Mouse (Mus musculus) embryonic facial prominence, embryonic 11.5 days (tissue): ENCODE measurements at regions not wholly inside any gene's neighbourhood (a gene's known extent, or its start where the extent isn't known, plus 50 kb on each side); places are given as distances from the start of the nearest gene placed in this dataset.

Experiments used
- ATAC-seq: fragments of 200-750 bp; cut with Nextera tagmentation; replicated peaks from 2 replicates; pipeline ENCODE4 v1.8.0; 2017; ENCODE audit warnings: low read depth; ENCODE audit not compliant: insufficient number of reproducible peaks, low FRiP score, low TSS enrichment
- DNase-seq: peaks from one replicate; pipeline ENCODE4 v3.0.0-alpha.2; 2015; ENCODE audit warnings: low spot score
- H3K27ac ChIP-seq: fragments of 300-500 bp; sonication (generic); replicated peaks from 2 replicates; pipeline ENCODE4 v1.5.1; 2014; ENCODE audit warnings: mild to moderate bottlenecking, low read depth, low read length, control low read depth
- H3K27me3 ChIP-seq: fragments of 300-500 bp; sonication (generic); 2 replicates; pipeline ENCODE4 v1.6.1; 2014; ENCODE audit warnings: mild to moderate bottlenecking, low read length, moderate library complexity, mixed read lengths; ENCODE audit not compliant: control insufficient read depth, insufficient read depth
- H3K36me3 ChIP-seq: fragments of 300-500 bp; sonication (generic); replicated peaks from 2 replicates; pipeline ENCODE4 v1.6.1; 2014; ENCODE audit warnings: low read depth, mild to moderate bottlenecking, low read length, moderate library complexity, mixed read lengths; ENCODE audit not compliant: control insufficient read depth, insufficient read depth
- H3K4me1 ChIP-seq: fragments of 300-500 bp; sonication (generic); 2 replicates; pipeline ENCODE4 v1.6.1; 2014; ENCODE audit warnings: low read length, mixed read lengths; ENCODE audit not compliant: control insufficient read depth, insufficient read depth
- H3K4me2 ChIP-seq: fragments of 300-500 bp; sonication (generic); 2 replicates; pipeline ENCODE4 v1.6.1; 2014; ENCODE audit warnings: low read depth, mild to moderate bottlenecking, control low read depth, low read length, moderate library complexity
- H3K4me3 ChIP-seq: fragments of 300-500 bp; sonication (generic); 2 replicates; pipeline ENCODE4 v1.5.1; 2014; ENCODE audit warnings: low read depth, low read length, control low read depth
- H3K9ac ChIP-seq: fragments of 300-500 bp; sonication (generic); replicated peaks from 2 replicates; pipeline ENCODE4 v1.6.1; 2014; ENCODE audit warnings: mild to moderate bottlenecking, control low read depth, low read length
- H3K9me3 ChIP-seq: fragments of 300-500 bp; sonication (generic); replicated peaks from 2 replicates; pipeline ENCODE4 v1.6.1; 2016; ENCODE audit warnings: mild to moderate bottlenecking, low read length, inconsistent platforms, mixed read lengths; ENCODE audit not compliant: control insufficient read depth
- WGBS: fragments of 180-500 bp; shearing (Covaris S2); extraction: QIAGEN DNeasy Blood & Tissue Kit; methylation state at CpG from one replicate; pipeline ENCODE4 v1.1.7; 2014; 5-methylcytosine and 5-hydroxymethylcytosine counted together

- no peak for ATAC-seq
- H3K4me2 ChIP-seq, result no peak overlapping the region
- DNase-seq, result no peak
- WGBS, result 96% methylated on average over 2 of the region's 2 CpGs
- H3K4me1 ChIP-seq, result no peaks in the 10 kb centered on the region
- no peak overlapping the region for H3K9ac ChIP-seq
- no peaks in the 10 kb centered on the region for H3K9me3 ChIP-seq
- H3K27me3 ChIP-seq, result no peaks in the 10 kb centered on the region
- no peak overlapping the region for H3K27ac ChIP-seq
- no peak overlapping the region for H3K4me3 ChIP-seq
- no peaks in the 10 kb centered on the region for H3K36me3 ChIP-seq
Measured at GRCm38 (mm10) chr14:71194219-71194618, 594.6 kb upstream of the Fam160b2 start.

GRCm38 (mm10) chr14:71192486-71192885 lies 592.9 kb upstream of the Fam160b2 start:
- no peak for DNase-seq
- WGBS, result 92% methylated on average over 5 of the region's 5 CpGs
- no peaks in the 10 kb centered on the region for H3K27me3 ChIP-seq
- H3K9ac ChIP-seq, result no peak overlapping the region
- no peak overlapping the region for H3K27ac ChIP-seq
- no peaks in the 10 kb centered on the region for H3K9me3 ChIP-seq
- no peaks in the 10 kb centered on the region for H3K36me3 ChIP-seq
- no peak overlapping the region for H3K4me3 ChIP-seq
- no peak for ATAC-seq
- H3K4me1 ChIP-seq, result no peaks in the 10 kb centered on the region
- H3K4me2 ChIP-seq, result no peak overlapping the region

- H3K9ac ChIP-seq, result no peak overlapping the region
- WGBS, result 63% methylated on average over 2 of the region's 2 CpGs
- no peak overlapping the region for H3K4me3 ChIP-seq
- no peaks in the 10 kb centered on the region for H3K27me3 ChIP-seq
- H3K27ac ChIP-seq, result no peak overlapping the region
- ATAC-seq (no peak), DNase-seq (no peak)
- H3K36me3 ChIP-seq, result no peaks in the 10 kb centered on the region
- H3K4me1 ChIP-seq, result no peaks in the 10 kb centered on the region
- no peaks in the 10 kb centered on the region for H3K9me3 ChIP-seq
- no peak overlapping the region for H3K4me2 ChIP-seq
Measured at GRCm38 (mm10) chr14:71189360-71189759, 589.7 kb upstream of the Fam160b2 start.

- DNase-seq (no peak), ATAC-seq (no peak)
- Histone ChIP-seq H3K4me3 (no peak overlapping the region), H3K27ac (no peak overlapping the region), H3K27me3 (no peaks in the 10 kb centered on the region), H3K36me3 (no peaks in the 10 kb centered on the region), H3K4me1 (no peaks in the 10 kb centered on the region), H3K9ac (no peak overlapping the region), H3K4me2 (no peak overlapping the region), H3K9me3 (no peaks in the 10 kb centered on the region)
- WGBS, result 87% methylated on average over 6 of the region's 6 CpGs
Measured at GRCm38 (mm10) chr14:71177341-71177740, 577.7 kb upstream of the Fam160b2 start.

GRCm38 (mm10) chr14:71174175-71174574 lies 574.5 kb upstream of the Fam160b2 start:
- Histone ChIP-seq H3K27ac (no peak overlapping the region), H3K4me2 (no peak overlapping the region), H3K27me3 (no peaks in the 10 kb centered on the region), H3K36me3 (no peaks in the 10 kb centered on the region), H3K4me1 (no peaks in the 10 kb centered on the region), H3K4me3 (no peak overlapping the region), H3K9ac (no peak overlapping the region), H3K9me3 (no peaks in the 10 kb centered on the region)
- WGBS, result 73% methylated on average over 2 of the region's 2 CpGs
- DNase-seq (no peak), ATAC-seq (no peak)

GRCm38 (mm10) chr14:71159556-71159955 lies 559.9 kb upstream of the Fam160b2 start:
- no peak overlapping the region for H3K27ac ChIP-seq
- DNase-seq (no peak), ATAC-seq (no peak)
- no peak overlapping the region for H3K4me3 ChIP-seq
- H3K27me3 ChIP-seq, result no peaks in the 10 kb centered on the region
- H3K9me3 ChIP-seq, result no peaks in the 10 kb centered on the region
- no peaks in the 10 kb centered on the region for H3K4me1 ChIP-seq
- 85% methylated on average over 2 of the region's 2 CpGs for WGBS
- H3K9ac ChIP-seq, result no peak overlapping the region
- no peaks in the 10 kb centered on the region for H3K36me3 ChIP-seq
- no peak overlapping the region for H3K4me2 ChIP-seq

- no peak for DNase-seq
- no peaks in the 10 kb centered on the region for H3K36me3 ChIP-seq
- no peak for ATAC-seq
- H3K27me3 ChIP-seq, result no peaks in the 10 kb centered on the region
- H3K9me3 ChIP-seq, result no peaks in the 10 kb centered on the region
- no peak overlapping the region for H3K4me3 ChIP-seq
- no peak overlapping the region for H3K9ac ChIP-seq
- no peaks in the 10 kb centered on the region for H3K4me1 ChIP-seq
- WGBS, result 100% methylated on average over 1 of the region's 1 CpGs
- no peak overlapping the region for H3K27ac ChIP-seq
- no peak overlapping the region for H3K4me2 ChIP-seq
Measured at GRCm38 (mm10) chr14:71142465-71142864, 542.8 kb upstream of the Fam160b2 start.

- H3K9ac ChIP-seq, result no peak overlapping the region
- H3K4me3 ChIP-seq, result no peak overlapping the region
- WGBS, result 74% methylated on average over 4 of the region's 4 CpGs
- no peak overlapping the region for H3K27ac ChIP-seq
- H3K4me2 ChIP-seq, result no peak overlapping the region
- DNase-seq (no peak), ATAC-seq (no peak)
- H3K27me3 ChIP-seq, result no peaks in the 10 kb centered on the region
- no peaks in the 10 kb centered on the region for H3K36me3 ChIP-seq
- no peaks in the 10 kb centered on the region for H3K4me1 ChIP-seq
- no peaks in the 10 kb centered on the region for H3K9me3 ChIP-seq
Measured at GRCm38 (mm10) chr14:71129771-71130211, 530.2 kb upstream of the Fam160b2 start.
